In the genomic region with DNA sequence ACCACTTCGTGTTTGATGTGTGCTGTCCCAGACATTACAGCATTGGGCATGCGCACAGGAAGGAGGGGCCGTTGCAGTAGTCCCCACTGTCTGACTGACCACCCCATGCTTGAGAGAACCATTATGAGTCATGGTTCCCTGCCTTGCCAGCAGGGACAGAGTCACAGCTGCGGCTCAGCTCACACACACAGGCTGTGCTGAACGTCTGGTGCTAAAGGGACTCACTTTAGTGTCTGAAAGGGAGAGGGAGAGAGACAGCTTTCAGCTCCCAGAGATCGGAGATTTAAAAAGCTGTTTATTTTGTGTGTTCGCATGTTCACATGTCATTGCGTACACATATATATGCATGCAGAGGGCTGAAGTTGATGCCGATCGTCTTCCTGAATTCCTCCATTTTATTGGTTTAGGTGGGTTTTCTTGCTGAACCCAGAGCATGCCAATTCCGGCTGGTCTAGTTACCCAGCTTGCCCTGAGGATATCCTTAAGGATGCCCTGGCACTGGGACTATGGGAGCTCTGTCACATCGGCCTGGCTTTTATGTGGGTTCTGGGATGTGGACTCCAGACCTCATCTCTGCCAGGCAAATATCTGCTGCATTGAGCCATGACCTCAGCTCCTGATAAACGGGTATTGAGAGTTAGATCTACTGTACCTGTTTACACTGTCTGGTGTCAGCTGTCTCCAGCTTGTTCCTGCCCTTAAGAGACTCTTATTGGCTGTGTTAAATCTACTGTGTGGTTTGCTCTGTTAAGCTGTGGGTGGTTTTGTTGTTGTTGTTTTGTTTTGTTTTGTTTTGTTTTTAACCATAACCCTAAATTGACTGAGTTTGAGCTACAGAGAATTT, we compare ENCODE assay signal across 9 mouse cellular contexts. TPM values are rescaled to one million over a fixed set of nuclear protein-coding genes. Genes with fewer than 3 reads are reported as not detected.
DNase-seq lines count a peak whose midpoint lies in the region; ATAC-seq and TF ChIP-seq lines count a peak whose summit lies in the region.
"Had no signal": no experiment of that assay in that cellular context is flagged by ENCODE, and none has a peak within 500 bp of the region (broad histone marks: within the 10 kb centered on the region; RNA-seq: fewer than 3 reads in every experiment).

No protein-coding gene starts in this region.

- no peaks in the 10 kb centered on the region for H3K4me1 ChIP-seq in lung, embryonic 14.5 days (ENCODE audit: insufficient read depth)
- no peaks in the 10 kb centered on the region for H3K4me1 ChIP-seq in stomach, embryonic 14.5 days (ENCODE audit: control insufficient read depth, insufficient read depth, low read length)

- no peak overlapping the region for H3K4me3 ChIP-seq in lung, embryonic 14.5 days (ENCODE audit: low read depth, low read length)
- H3K4me3 ChIP-seq in stomach, embryonic 14.5 days (ENCODE audit: low read depth, low read length), result no peak overlapping the region

- H3K9me3 ChIP-seq in lung, embryonic 14.5 days (ENCODE audit: low read depth, low read length), result no peaks in the 10 kb centered on the region
- H3K9me3 ChIP-seq in stomach, embryonic 14.5 days (ENCODE audit: control insufficient read depth, low read depth, low read length), result no peaks in the 10 kb centered on the region

- DNase-seq in lung, embryonic 14.5 days, result peak; percentile 47
- DNase-seq in lung, postnatal 25 days (ENCODE audit: low spot score), result no peak
- DNase-seq in cerebellum, adult 18-20 months, result peak; percentile 71 to 77
- DNase-seq in layer of hippocampus, postnatal 10 days (ENCODE audit: low spot score in 2 of 2), result peak; percentile 56 to 57
- DNase-seq in thymus, postnatal 36 days, result no peak

- H3K27me3 ChIP-seq in lung, embryonic 14.5 days (ENCODE audit: insufficient read depth, low read length), result no peaks in the 10 kb centered on the region
- no peaks in the 10 kb centered on the region for H3K27me3 ChIP-seq in stomach, embryonic 14.5 days (ENCODE audit: control insufficient read depth, insufficient read depth, low read length)

- no peak overlapping the region for H3K27ac ChIP-seq in lung, embryonic 14.5 days (ENCODE audit: low read depth)
- H3K27ac ChIP-seq in stomach, embryonic 14.5 days (ENCODE audit: low read length), result no peak overlapping the region

- 0 out of 2 replicates have a peak, but pooled peaks have one; percentile 15 for TF ChIP-seq CTCF in lung, embryonic 14.5 days (IDR thresholded peaks at IDR 0.05; ENCODE audit: low read depth)

- no peak overlapping the region for H3K9ac ChIP-seq in lung, embryonic 14.5 days
- H3K9ac ChIP-seq in stomach, embryonic 14.5 days (replicated peaks; ENCODE audit: low read depth, low read length), result no peak overlapping the region

- peak; percentile 80 for ATAC-seq in lung, embryonic 14.5 days (ENCODE audit: insufficient read depth)
- ATAC-seq in granulocyte monocyte progenitor cell, adult 5-6 weeks (replicated peaks; ENCODE audit: poor library complexity, severe bottlenecking), result peak; percentile 74
- peak; percentile 10; the same call in 1 of the 2 replicates for ATAC-seq in megakaryocyte, adult 5-6 weeks (ENCODE audit: poor library complexity, severe bottlenecking)
- 0 out of 2 replicates have a peak, but pooled peaks have one; percentile 42 for ATAC-seq in stomach, embryonic 14.5 days (ENCODE audit: insufficient number of reproducible peaks, insufficient read depth, low FRiP score, low read depth)

- no peak overlapping the region for H3K4me2 ChIP-seq in lung, embryonic 14.5 days
- H3K4me2 ChIP-seq in stomach, embryonic 14.5 days (replicated peaks; ENCODE audit: low read depth, low read length), result no peak overlapping the region

- WGBS in lung, embryonic 14.5 days, result 61% methylated on average over 13 of the region's 13 CpGs
- 62% methylated on average over 13 of the region's 13 CpGs for WGBS in stomach, embryonic 14.5 days

- no peaks in the 10 kb centered on the region for H3K36me3 ChIP-seq in lung, embryonic 14.5 days (ENCODE audit: insufficient read depth)
- H3K36me3 ChIP-seq in stomach, embryonic 14.5 days (ENCODE audit: control insufficient read depth, insufficient read depth, low read length), result no peaks in the 10 kb centered on the region

RNA-seq across cellular contexts. Expression of a gene that starts 20.7 kb away (rescaled TPM):
- polyA plus RNA-seq in lung, embryonic 14.5 days (2014; fragmentation: Nextera tagmentation; extraction: Ambion mirVana), result not detected in 2 replicates
- not detected in 2 replicates for total RNA-seq in granulocyte monocyte progenitor cell, adult 5-6 weeks (2014; fragmentation: Nextera tagmentation)
- 4.6 and 18.8 TPM in 2 replicates for total RNA-seq in granulocyte monocyte progenitor cell, adult 5-6 weeks (2017)
- total RNA-seq in layer of hippocampus, postnatal 10 days (2021), result not detected
- total RNA-seq in megakaryocyte, adult 5-6 weeks (2015), result 27.7 and 36.5 TPM in 2 replicates
- 7.3 and 7.4 TPM in 2 replicates for total RNA-seq in megakaryocyte, adult 5-6 weeks (2017)
- polyA plus RNA-seq in stomach, embryonic 14.5 days (2014; fragmentation: Nextera tagmentation; extraction: Ambion mirVana), result 0.54 and 0.94 TPM in 2 replicates

RNA-seq across cellular contexts. Expression of a gene that starts 37.7 kb away (rescaled TPM):
- polyA plus RNA-seq in lung, embryonic 14.5 days (2014; fragmentation: Nextera tagmentation; extraction: Ambion mirVana), result 1.4 and 5.4 TPM in 2 replicates
- 1.1 TPM in 1 of 2 replicates, not detected in the other for total RNA-seq in granulocyte monocyte progenitor cell, adult 5-6 weeks (2014; fragmentation: Nextera tagmentation)
- 4.8 TPM in 1 of 2 replicates, not detected in the other for total RNA-seq in granulocyte monocyte progenitor cell, adult 5-6 weeks (2017)
- total RNA-seq in layer of hippocampus, postnatal 10 days (2021), result 1 to 10 TPM; 6.7 to 9.5 TPM
- not detected in 2 replicates for total RNA-seq in megakaryocyte, adult 5-6 weeks (2015)
- total RNA-seq in megakaryocyte, adult 5-6 weeks (2017), result not detected in 2 replicates
- 1.9 and 4.0 TPM in 2 replicates for polyA plus RNA-seq in stomach, embryonic 14.5 days (2014; fragmentation: Nextera tagmentation; extraction: Ambion mirVana)

RNA-seq across cellular contexts. Expression of a gene that starts 41.5 kb away (rescaled TPM):
- polyA plus RNA-seq in lung, embryonic 14.5 days (2014; fragmentation: Nextera tagmentation; extraction: Ambion mirVana), result 0.43 TPM in 1 of 2 replicates, not detected in the other
- total RNA-seq in granulocyte monocyte progenitor cell, adult 5-6 weeks (2014; fragmentation: Nextera tagmentation), result not detected in 2 replicates
- 0.22 and 0.52 TPM in 2 replicates for total RNA-seq in granulocyte monocyte progenitor cell, adult 5-6 weeks (2017)
- total RNA-seq in layer of hippocampus, postnatal 10 days (2021), result not detected
- 0.14 and 0.45 TPM in 2 replicates for total RNA-seq in megakaryocyte, adult 5-6 weeks (2015)
- total RNA-seq in megakaryocyte, adult 5-6 weeks (2017), result 0.61 and 10.7 TPM in 2 replicates
- polyA plus RNA-seq in stomach, embryonic 14.5 days (2014; fragmentation: Nextera tagmentation; extraction: Ambion mirVana), result not detected in 2 replicates
- polyA plus RNA-seq: intestine, embryonic 14.5 days had no signal

RNA-seq across cellular contexts. Expression of a gene that starts 59.1 kb away (rescaled TPM):
- 44.8 and 45.3 TPM in 2 replicates for polyA plus RNA-seq in lung, embryonic 14.5 days (2014; fragmentation: Nextera tagmentation; extraction: Ambion mirVana)
- 41.2 and 46.9 TPM in 2 replicates for total RNA-seq in granulocyte monocyte progenitor cell, adult 5-6 weeks (2014; fragmentation: Nextera tagmentation)
- total RNA-seq in granulocyte monocyte progenitor cell, adult 5-6 weeks (2017), result 67.5 and 84.2 TPM in 2 replicates
- total RNA-seq in layer of hippocampus, postnatal 10 days (2021), result 10 to 100 TPM; 23.7 to 25.9 TPM
- 21.6 and 32.1 TPM in 2 replicates for total RNA-seq in megakaryocyte, adult 5-6 weeks (2015)
- total RNA-seq in megakaryocyte, adult 5-6 weeks (2017), result 38.3 and 50.1 TPM in 2 replicates
- polyA plus RNA-seq in stomach, embryonic 14.5 days (2014; fragmentation: Nextera tagmentation; extraction: Ambion mirVana), result 53.8 and 56.0 TPM in 2 replicates

Comparison
In these comparisons a context has a peak if more than half of its experiments do, and no peak if none do; other contexts are left out.
1. DNase-seq: peak in lung, embryonic 14.5 days (single experiment), cerebellum, adult 18-20 months (2 of 2) and layer of hippocampus, postnatal 10 days (2 of 2); none in lung, postnatal 25 days (single experiment) and thymus, postnatal 36 days (0 of 2).
2. ATAC-seq: peak in every context shown above with its lines; median percentile 80 in lung, embryonic 14.5 days; 74 in granulocyte monocyte progenitor cell, adult 5-6 weeks; 42 in stomach, embryonic 14.5 days; 10 in megakaryocyte, adult 5-6 weeks.